Mouse (Mus musculus): ENCODE measurements around the gene Bcor. TPM values are rescaled to one million over a fixed set of nuclear protein-coding genes. Genes with fewer than 3 reads are reported as not detected.

The Bcor gene
- polyA plus RNA-seq, 1 experiment from 2014 or later = 26.3 TPM

GRCm38 (mm10) chrX:12003539-12003938 is 156.6 kb downstream of the Bcor start:
- no peak overlapping the region for H3K4me3 ChIP-seq
- WGBS = 7% methylated on average over 1 of the region's 1 CpGs
- H3K27me3 ChIP-seq = peaks cover 96% of the 10 kb centered on the region
- peaks cover 62% of the 10 kb centered on the region for H3K4me1 ChIP-seq
- no peak overlapping the region for H3K9ac ChIP-seq (replicated peaks)
- H3K9me3 ChIP-seq = no peaks in the 10 kb centered on the region
- no peak for ATAC-seq (ENCODE audit: low FRiP score, low read depth)
- no peak overlapping the region for H3K27ac ChIP-seq (replicated peaks)
- H3K36me3 ChIP-seq = no peaks in the 10 kb centered on the region
- H3K4me2 ChIP-seq (replicated peaks) = no peak overlapping the region

- no peak for ATAC-seq (ENCODE audit: low FRiP score, low read depth)
- H3K9me3 ChIP-seq = no peaks in the 10 kb centered on the region
- WGBS = 5% methylated on average over 9 of the region's 9 CpGs
- H3K27ac ChIP-seq (replicated peaks) = 0 out of 2 replicates have a peak overlapping the region, but pooled peaks have one; percentile 20
- no peaks in the 10 kb centered on the region for H3K36me3 ChIP-seq
- H3K27me3 ChIP-seq = peaks cover 96% of the 10 kb centered on the region
- no peak overlapping the region for H3K4me2 ChIP-seq (replicated peaks)
- H3K4me3 ChIP-seq = no peak overlapping the region
- H3K9ac ChIP-seq (replicated peaks) = no peak overlapping the region
- peaks cover 58% of the 10 kb centered on the region for H3K4me1 ChIP-seq
Observed at GRCm38 (mm10) chrX:12003106-12003505, 157.0 kb downstream of the Bcor start.

- ATAC-seq (ENCODE audit: low FRiP score, low read depth) = no peak
- Histone ChIP-seq H3K4me1 (peaks cover 56% of the 10 kb centered on the region), H3K4me2 (replicated peaks) (no peak overlapping the region), H3K36me3 (no peaks in the 10 kb centered on the region), H3K9ac (replicated peaks) (no peak overlapping the region), H3K9me3 (no peaks in the 10 kb centered on the region), H3K4me3 (no peak overlapping the region), H3K27me3 (peaks cover 99% of the 10 kb centered on the region), H3K27ac (replicated peaks) (0 out of 2 replicates have a peak overlapping the region, but pooled peaks have one; percentile 74)
- 23% methylated on average over 6 of the region's 6 CpGs for WGBS
Observed at GRCm38 (mm10) chrX:12002596-12002995, 157.6 kb downstream of the Bcor start.

GRCm38 (mm10) chrX:12001969-12002368 is 158.2 kb downstream of the Bcor start:
- Histone ChIP-seq H3K4me1 (peaks cover 54% of the 10 kb centered on the region), H3K4me2 (replicated peaks) (peak overlapping the region; percentile 18; the same call in 1 of the 2 replicates), H3K9me3 (no peaks in the 10 kb centered on the region), H3K27me3 (peaks cover 99% of the 10 kb centered on the region), H3K4me3 (no peak overlapping the region), H3K36me3 (no peaks in the 10 kb centered on the region), H3K9ac (replicated peaks) (no peak overlapping the region), H3K27ac (replicated peaks) (peak overlapping the region; percentile 74)
- WGBS = 0% methylated on average over 3 of the region's 3 CpGs
- no peak for ATAC-seq (ENCODE audit: low FRiP score, low read depth)

- ATAC-seq (ENCODE audit: low FRiP score, low read depth) = peak; percentile 24
- 6% methylated on average over 16 of the region's 16 CpGs for WGBS
- peak overlapping the region; percentile 18; the same call in 1 of the 2 replicates for H3K4me2 ChIP-seq (replicated peaks)
- H3K4me3 ChIP-seq = no peak overlapping the region
- H3K27ac ChIP-seq (replicated peaks) = peak overlapping the region; percentile 74
- no peaks in the 10 kb centered on the region for H3K9me3 ChIP-seq
- H3K4me1 ChIP-seq = peaks cover 51% of the 10 kb centered on the region
- no peak overlapping the region for H3K9ac ChIP-seq (replicated peaks)
- peaks cover 97% of the 10 kb centered on the region for H3K27me3 ChIP-seq
- no peaks in the 10 kb centered on the region for H3K36me3 ChIP-seq
Observed at GRCm38 (mm10) chrX:12001336-12001735, 158.8 kb downstream of the Bcor start.

- H3K27me3 ChIP-seq = peaks cover 97% of the 10 kb centered on the region
- no peaks in the 10 kb centered on the region for H3K9me3 ChIP-seq
- no peaks in the 10 kb centered on the region for H3K36me3 ChIP-seq
- WGBS = 11% methylated on average over 13 of the region's 13 CpGs
- no peak for ATAC-seq (ENCODE audit: low FRiP score, low read depth)
- H3K4me3 ChIP-seq = no peak overlapping the region
- H3K4me1 ChIP-seq = peaks cover 44% of the 10 kb centered on the region
- H3K9ac ChIP-seq (replicated peaks) = no peak overlapping the region
- peak overlapping the region; percentile 74 for H3K27ac ChIP-seq (replicated peaks)
- peak overlapping the region; percentile 18; the same call in 1 of the 2 replicates for H3K4me2 ChIP-seq (replicated peaks)
Observed at GRCm38 (mm10) chrX:12000620-12001019, 159.5 kb downstream of the Bcor start.

GRCm38 (mm10) chrX:11999951-12000350 is 160.2 kb downstream of the Bcor start:
- no peaks in the 10 kb centered on the region for H3K36me3 ChIP-seq
- peaks cover 37% of the 10 kb centered on the region for H3K4me1 ChIP-seq
- WGBS = 8% methylated on average over 19 of the region's 19 CpGs
- no peak for ATAC-seq (ENCODE audit: low FRiP score, low read depth)
- H3K4me3 ChIP-seq = no peak overlapping the region
- H3K27ac ChIP-seq (replicated peaks) = peak overlapping the region; percentile 76
- no peaks in the 10 kb centered on the region for H3K9me3 ChIP-seq
- peaks cover 97% of the 10 kb centered on the region for H3K27me3 ChIP-seq
- no peak overlapping the region for H3K9ac ChIP-seq (replicated peaks)
- H3K4me2 ChIP-seq (replicated peaks) = peak overlapping the region; percentile 49

- Histone ChIP-seq H3K4me3 (peak overlapping the region; percentile 30), H3K4me1 (peaks cover 30% of the 10 kb centered on the region), H3K36me3 (no peaks in the 10 kb centered on the region), H3K4me2 (replicated peaks) (peak overlapping the region; percentile 49), H3K27ac (replicated peaks) (peak overlapping the region; percentile 76), H3K9me3 (no peaks in the 10 kb centered on the region), H3K27me3 (peaks cover 94% of the 10 kb centered on the region), H3K9ac (replicated peaks) (peak overlapping the region; percentile 37; the same call in 1 of the 2 replicates)
- WGBS = under 1% methylated on average over 30 of the region's 41 CpGs
- peak; percentile 88 for ATAC-seq (ENCODE audit: low FRiP score, low read depth)
Observed at GRCm38 (mm10) chrX:11998934-11999336, 161.2 kb downstream of the Bcor start.

GRCm38 (mm10) chrX:11996891-11997290 is 163.3 kb downstream of the Bcor start:
- no peak overlapping the region for H3K27ac ChIP-seq (replicated peaks)
- no peaks in the 10 kb centered on the region for H3K9me3 ChIP-seq
- no peaks in the 10 kb centered on the region for H3K36me3 ChIP-seq
- no peak overlapping the region for H3K4me2 ChIP-seq (replicated peaks)
- no peak overlapping the region for H3K4me3 ChIP-seq
- no peak for ATAC-seq (ENCODE audit: low FRiP score, low read depth)
- peaks cover 80% of the 10 kb centered on the region for H3K27me3 ChIP-seq
- peaks cover 17% of the 10 kb centered on the region for H3K4me1 ChIP-seq
- H3K9ac ChIP-seq (replicated peaks) = no peak overlapping the region
- WGBS = 93% methylated on average over 2 of the region's 2 CpGs

GRCm38 (mm10) chrX:11996489-11996888 is 163.7 kb downstream of the Bcor start:
- H3K4me1 ChIP-seq = peaks cover 13% of the 10 kb centered on the region
- H3K9ac ChIP-seq (replicated peaks) = no peak overlapping the region
- no peak overlapping the region for H3K4me2 ChIP-seq (replicated peaks)
- H3K4me3 ChIP-seq = no peak overlapping the region
- H3K27me3 ChIP-seq = peaks cover 77% of the 10 kb centered on the region
- no peaks in the 10 kb centered on the region for H3K36me3 ChIP-seq
- H3K27ac ChIP-seq (replicated peaks) = no peak overlapping the region
- ATAC-seq (ENCODE audit: low FRiP score, low read depth) = no peak
- H3K9me3 ChIP-seq = no peaks in the 10 kb centered on the region
- WGBS = 72% methylated on average over 8 of the region's 8 CpGs

- no peaks in the 10 kb centered on the region for H3K9me3 ChIP-seq
- peaks cover 69% of the 10 kb centered on the region for H3K27me3 ChIP-seq
- H3K4me1 ChIP-seq = no peaks in the 10 kb centered on the region
- WGBS = 87% methylated on average over 5 of the region's 5 CpGs
- no peak overlapping the region for H3K9ac ChIP-seq (replicated peaks)
- H3K36me3 ChIP-seq = no peaks in the 10 kb centered on the region
- no peak overlapping the region for H3K4me3 ChIP-seq
- ATAC-seq (ENCODE audit: low FRiP score, low read depth) = no peak
- H3K27ac ChIP-seq (replicated peaks) = no peak overlapping the region
- no peak overlapping the region for H3K4me2 ChIP-seq (replicated peaks)
Observed at GRCm38 (mm10) chrX:11993641-11994419, 166.3 kb downstream of the Bcor start.

- no peak overlapping the region for H3K9ac ChIP-seq (replicated peaks)
- no peaks in the 10 kb centered on the region for H3K36me3 ChIP-seq
- H3K4me2 ChIP-seq (replicated peaks) = no peak overlapping the region
- 88% methylated on average over 13 of the region's 13 CpGs for WGBS
- ATAC-seq (ENCODE audit: low FRiP score, low read depth) = no peak
- peaks cover 41% of the 10 kb centered on the region for H3K27me3 ChIP-seq
- no peak overlapping the region for H3K4me3 ChIP-seq
- no peaks in the 10 kb centered on the region for H3K4me1 ChIP-seq
- no peaks in the 10 kb centered on the region for H3K9me3 ChIP-seq
- H3K27ac ChIP-seq (replicated peaks) = no peak overlapping the region
Observed at GRCm38 (mm10) chrX:11989471-11989870, 170.7 kb downstream of the Bcor start.

Measured in midbrain, embryonic 12.5 days (tissue).